Mouse (Mus musculus): Measurements from ENCODE around the gene Srrd. TPM values are rescaled to one million over a fixed set of nuclear protein-coding genes. Genes with fewer than 3 reads are reported as not detected.

The Srrd gene
- polyA plus RNA-seq, 1 experiment, result 32.3 TPM

DNA sequence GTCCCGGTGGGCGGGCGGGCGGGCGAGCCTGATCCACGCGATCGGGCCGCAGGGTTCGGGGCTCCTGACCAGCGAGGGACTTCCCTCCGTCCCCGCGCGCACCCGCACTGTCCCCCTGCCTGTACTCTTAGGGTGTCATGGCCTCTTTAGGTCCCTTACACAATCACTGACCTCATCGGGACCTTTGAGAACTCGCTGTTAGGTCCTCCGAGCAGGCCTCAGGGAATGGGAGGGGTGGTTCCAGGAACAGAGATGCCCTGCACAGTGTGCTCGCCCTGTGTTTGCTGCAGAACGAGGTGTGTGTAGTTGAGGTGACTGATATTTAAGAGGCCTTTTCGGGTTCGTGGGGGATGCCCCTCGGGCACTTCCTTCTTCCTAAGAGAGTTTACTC is 360 bp upstream of the Srrd start:
- peak overlapping the region; percentile 83 for H3K4me3 ChIP-seq (ENCODE audit: insufficient read depth, low read length)
- H3K27ac ChIP-seq (ENCODE audit: insufficient read depth, low read depth, low read length), result peak overlapping the region; percentile 27; the same call in 1 of the 2 replicates
- peaks cover 31% of the 10 kb centered on the region for H3K4me1 ChIP-seq (ENCODE audit: control insufficient read depth, insufficient read depth, low read length)
- no peak for TF ChIP-seq POLR2A (IDR thresholded peaks at IDR 0.05; ENCODE audit: borderline replicate concordance, low read depth, low read length)
- TF ChIP-seq CTCF (IDR thresholded peaks at IDR 0.05; ENCODE audit: low read depth, low read length), result no peak

DNA sequence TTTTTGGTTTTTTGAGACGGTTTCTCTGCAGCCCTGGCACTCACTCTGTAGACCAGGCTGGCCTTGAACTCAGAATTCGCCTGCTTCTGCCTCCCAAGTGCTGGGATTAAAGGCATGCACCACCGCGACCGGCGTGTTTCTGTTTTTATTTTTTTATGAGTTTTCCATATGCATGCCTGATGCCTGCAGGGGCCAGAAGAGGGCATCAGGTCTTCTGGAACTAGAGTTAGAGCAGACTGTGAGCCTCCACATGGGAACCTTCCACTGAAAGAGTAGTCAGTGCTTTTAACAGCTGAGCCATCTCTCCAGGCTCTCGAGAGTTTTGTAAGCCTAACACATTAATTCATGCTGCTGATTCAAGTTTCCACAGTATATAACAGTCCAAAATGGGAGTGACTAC is 3.6 kb downstream of the Srrd start:
- no peak for TF ChIP-seq CTCF (IDR thresholded peaks at IDR 0.05; ENCODE audit: low read depth, low read length)
- TF ChIP-seq POLR2A (IDR thresholded peaks at IDR 0.05; ENCODE audit: borderline replicate concordance, low read depth, low read length), result no peak
- Histone ChIP-seq H3K27ac (ENCODE audit: insufficient read depth, low read depth, low read length) (no peak overlapping the region), H3K4me3 (ENCODE audit: insufficient read depth, low read length) (no peak overlapping the region), H3K4me1 (ENCODE audit: control insufficient read depth, insufficient read depth, low read length) (peaks cover 24% of the 10 kb centered on the region)

DNA sequence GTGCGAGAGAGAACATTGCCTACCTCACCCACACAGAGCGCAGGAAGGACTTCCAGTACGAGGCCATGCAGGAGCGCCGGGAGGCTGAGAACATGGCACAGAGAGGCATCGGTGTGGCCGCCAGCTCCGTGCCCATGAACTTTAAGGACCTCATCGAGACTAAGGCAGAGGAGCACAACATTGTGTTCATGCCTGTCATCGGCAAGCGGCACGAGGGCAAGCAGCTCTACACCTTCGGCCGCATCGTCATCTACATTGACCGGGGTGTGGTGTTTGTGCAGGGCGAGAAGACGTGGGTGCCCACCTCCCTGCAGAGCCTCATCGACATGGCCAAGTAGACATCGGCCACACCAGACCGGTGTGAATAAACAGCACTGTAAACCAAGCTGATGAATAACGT is 5.8 kb downstream of the Srrd start:
- no peak overlapping the region for H3K27ac ChIP-seq (ENCODE audit: insufficient read depth, low read depth, low read length)
- H3K4me3 ChIP-seq (ENCODE audit: insufficient read depth, low read length), result no peak overlapping the region
- H3K4me1 ChIP-seq (ENCODE audit: control insufficient read depth, insufficient read depth, low read length), result peaks cover 16% of the 10 kb centered on the region
- TF ChIP-seq POLR2A (IDR thresholded peaks at IDR 0.05; ENCODE audit: borderline replicate concordance, low read depth, low read length) (no peak), CTCF (IDR thresholded peaks at IDR 0.05; ENCODE audit: low read depth, low read length) (no peak)

DNA sequence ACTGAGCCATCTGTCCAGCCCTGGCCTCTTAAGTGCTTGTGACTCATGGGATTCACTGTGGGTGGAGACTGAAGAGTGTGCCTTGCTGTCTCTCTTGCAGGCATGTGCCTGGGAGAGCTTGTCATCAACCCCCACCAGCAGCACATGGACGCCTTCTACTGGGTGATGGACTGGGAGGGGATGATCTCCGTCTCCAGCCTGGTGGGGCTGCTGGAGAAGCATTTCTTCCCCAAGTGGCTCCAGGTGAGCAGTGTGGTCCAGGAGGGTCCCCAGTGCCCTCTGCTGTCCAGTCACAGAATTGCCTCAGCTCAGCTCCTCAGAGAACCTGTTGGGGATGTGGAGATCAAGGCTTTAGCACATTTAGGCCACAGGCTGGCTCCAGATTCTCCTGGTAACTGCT is 7.4 kb downstream of the Srrd start:
- Histone ChIP-seq H3K4me3 (ENCODE audit: insufficient read depth, low read length) (no peak overlapping the region), H3K27ac (ENCODE audit: insufficient read depth, low read depth, low read length) (no peak overlapping the region), H3K4me1 (ENCODE audit: control insufficient read depth, insufficient read depth, low read length) (peaks cover 4% of the 10 kb centered on the region)
- TF ChIP-seq POLR2A (IDR thresholded peaks at IDR 0.05; ENCODE audit: borderline replicate concordance, low read depth, low read length) (no peak), CTCF (IDR thresholded peaks at IDR 0.05; ENCODE audit: low read depth, low read length) (peak; percentile 70)

DNA sequence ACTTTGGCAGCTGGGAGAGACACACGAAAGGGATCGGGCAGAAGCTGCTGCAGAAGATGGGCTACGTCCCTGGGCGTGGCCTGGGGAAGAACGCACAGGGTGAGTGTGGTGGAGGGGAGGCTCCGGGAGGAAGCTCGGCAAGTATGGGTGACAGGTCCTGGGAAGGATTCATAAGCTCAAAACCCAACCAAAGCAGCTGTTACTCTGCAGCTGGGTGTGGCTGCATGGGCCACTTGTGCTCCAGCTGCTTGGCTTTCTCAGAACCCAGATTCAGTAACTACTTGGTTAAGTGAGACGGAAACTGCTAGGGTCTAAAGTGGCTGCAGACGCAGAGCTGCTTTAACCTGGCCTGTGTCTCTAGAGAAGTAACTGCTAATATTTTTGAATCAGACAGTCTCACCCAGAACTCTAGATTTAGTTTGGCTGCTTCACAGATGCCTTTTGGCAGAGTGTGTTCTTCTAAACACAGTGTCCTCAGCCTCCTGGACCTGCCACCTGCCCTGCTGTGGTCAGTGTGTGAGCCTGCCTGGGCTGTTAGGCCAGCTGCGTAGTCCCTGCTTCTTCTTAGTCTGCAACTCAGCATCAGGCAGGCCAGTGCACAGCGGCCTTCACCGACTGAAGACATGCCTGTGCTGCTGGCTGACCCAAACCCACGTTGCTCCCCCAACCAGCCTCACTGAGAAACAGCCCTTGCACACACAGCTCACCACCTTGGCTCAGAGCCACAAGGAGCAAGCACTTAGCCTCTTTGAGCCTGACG is 12.9 kb downstream of the Srrd start:
- TF ChIP-seq CTCF (IDR thresholded peaks at IDR 0.05; ENCODE audit: low read depth, low read length) (no peak), POLR2A (IDR thresholded peaks at IDR 0.05; ENCODE audit: borderline replicate concordance, low read depth, low read length) (no peak)
- Histone ChIP-seq H3K27ac (ENCODE audit: insufficient read depth, low read depth, low read length) (no peak overlapping the region), H3K4me3 (ENCODE audit: insufficient read depth, low read length) (no peak overlapping the region), H3K4me1 (ENCODE audit: control insufficient read depth, insufficient read depth, low read length) (peaks cover 4% of the 10 kb centered on the region; the same call in 1 of the 2 replicates)

DNA sequence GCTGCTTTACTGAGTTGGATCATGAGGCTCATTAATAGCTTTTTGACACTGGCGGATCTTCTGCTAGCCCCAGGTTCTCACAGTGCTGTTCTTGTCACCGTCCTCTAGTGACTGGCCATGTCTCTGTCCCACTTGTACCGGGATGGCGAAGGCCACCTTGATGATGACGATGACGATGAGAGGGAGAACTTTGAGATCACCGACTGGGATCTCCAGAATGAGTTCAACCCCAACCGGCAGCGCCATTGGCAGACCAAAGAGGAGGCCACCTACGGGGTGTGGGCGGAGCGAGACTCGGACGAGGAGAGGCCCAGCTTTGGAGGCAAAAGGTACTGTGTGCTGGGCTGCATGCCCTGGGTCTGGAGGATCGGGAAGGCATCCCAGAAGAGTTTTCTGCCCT is 15.0 kb downstream of the Srrd start:
- TF ChIP-seq POLR2A (IDR thresholded peaks at IDR 0.05; ENCODE audit: borderline replicate concordance, low read depth, low read length) (no peak), CTCF (IDR thresholded peaks at IDR 0.05; ENCODE audit: low read depth, low read length) (no peak)
- Histone ChIP-seq H3K27ac (ENCODE audit: insufficient read depth, low read depth, low read length) (no peak overlapping the region), H3K4me1 (ENCODE audit: control insufficient read depth, insufficient read depth, low read length) (peaks cover 16% of the 10 kb centered on the region), H3K4me3 (ENCODE audit: insufficient read depth, low read length) (no peak overlapping the region)

DNA sequence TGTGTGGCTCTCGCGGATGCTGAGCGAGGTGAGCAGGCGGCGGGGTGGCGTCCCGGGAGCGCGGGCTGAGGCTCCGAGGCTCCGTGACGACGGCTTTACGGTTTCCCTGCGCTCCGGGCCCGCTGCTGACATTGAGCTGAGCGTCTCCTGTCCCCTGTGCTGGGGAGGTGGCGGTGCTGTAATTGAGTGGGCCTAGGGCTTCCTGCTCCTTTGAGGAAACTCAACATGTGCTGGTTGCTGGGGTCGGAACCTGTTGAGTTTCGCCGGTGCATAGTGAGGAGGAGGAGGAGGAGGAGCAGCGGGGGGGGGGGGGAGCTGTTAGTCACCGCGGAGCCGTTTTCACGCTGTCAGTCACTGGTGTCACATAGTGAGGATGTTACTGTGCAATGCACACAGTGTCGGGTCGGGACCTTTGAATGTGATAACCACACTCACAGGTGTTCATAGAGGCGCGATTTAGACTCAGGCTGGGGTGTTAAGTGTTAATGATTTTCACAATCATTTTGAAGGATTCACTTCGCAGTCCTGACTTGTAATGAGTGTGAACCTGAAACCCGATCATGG is 16.3 kb downstream of the Srrd start:
- H3K27ac ChIP-seq (ENCODE audit: insufficient read depth, low read depth, low read length), result peak overlapping the region; percentile 41; the same call in 1 of the 2 replicates
- TF ChIP-seq CTCF (IDR thresholded peaks at IDR 0.05; ENCODE audit: low read depth, low read length), result no peak
- TF ChIP-seq POLR2A (IDR thresholded peaks at IDR 0.05; ENCODE audit: borderline replicate concordance, low read depth, low read length), result no peak
- peaks cover 16% of the 10 kb centered on the region for H3K4me1 ChIP-seq (ENCODE audit: control insufficient read depth, insufficient read depth, low read length)
- H3K4me3 ChIP-seq (ENCODE audit: insufficient read depth, low read length), result peak overlapping the region; percentile 98

DNA sequence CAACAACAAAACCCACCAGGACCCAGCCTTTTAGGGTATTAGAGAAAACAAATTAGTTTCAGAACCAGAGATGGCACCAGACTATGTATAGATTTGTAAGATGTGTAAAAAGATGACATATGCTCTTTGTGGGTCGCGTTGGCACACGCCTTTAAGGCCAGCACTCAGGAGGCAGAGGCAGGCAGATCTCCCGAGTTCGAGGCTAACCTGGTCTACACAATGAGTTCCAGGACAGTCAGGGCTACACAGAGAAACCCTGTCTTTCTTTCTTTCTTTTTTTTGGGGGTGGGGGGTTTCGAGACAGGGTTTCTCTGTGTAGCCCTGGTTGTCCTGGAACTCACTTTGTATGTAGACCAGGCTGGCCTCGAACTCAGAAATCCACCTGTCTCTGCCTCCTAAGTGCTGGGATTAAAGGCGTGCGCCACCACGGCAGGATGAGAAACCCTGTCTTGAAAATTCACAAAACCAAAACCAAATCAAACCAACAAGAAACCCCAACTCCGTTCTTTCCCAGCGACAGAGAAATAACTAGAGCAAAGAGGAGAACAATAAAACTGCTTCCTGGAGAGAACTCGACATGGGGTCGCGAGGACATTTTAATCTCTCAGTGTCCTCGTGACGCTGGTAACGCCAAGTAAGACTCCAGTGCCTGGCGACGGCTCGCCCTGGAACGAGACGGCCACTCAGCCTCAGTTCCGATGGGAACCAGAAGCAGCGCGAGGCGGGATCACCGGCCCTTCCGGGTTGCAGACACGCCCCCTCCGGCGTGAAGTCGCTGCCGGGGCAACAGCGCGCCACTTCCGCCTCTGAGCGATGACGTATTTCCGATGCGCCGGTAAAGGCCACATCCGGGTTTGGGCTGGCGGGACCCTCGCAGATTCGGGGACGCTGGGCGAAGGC is 17.0 kb downstream of the Srrd start, which contains the start of gene Tfip11:
Gene Tfip11, plus strand, starts transcription at position 813 of the 900 bp plus-strand sequence.
- peak within 1 kb of the TSS; percentile 92 for H3K27ac ChIP-seq (ENCODE audit: insufficient read depth, low read depth, low read length)
- peaks cover 16% of the 10 kb centered on the region for H3K4me1 ChIP-seq (ENCODE audit: control insufficient read depth, insufficient read depth, low read length)
- TF ChIP-seq POLR2A (IDR thresholded peaks at IDR 0.05; ENCODE audit: borderline replicate concordance, low read depth, low read length) (no peak), CTCF (IDR thresholded peaks at IDR 0.05; ENCODE audit: low read depth, low read length) (no peak)
- H3K4me3 ChIP-seq (ENCODE audit: insufficient read depth, low read length), result peak within 1 kb of the TSS; percentile 98

DNA sequence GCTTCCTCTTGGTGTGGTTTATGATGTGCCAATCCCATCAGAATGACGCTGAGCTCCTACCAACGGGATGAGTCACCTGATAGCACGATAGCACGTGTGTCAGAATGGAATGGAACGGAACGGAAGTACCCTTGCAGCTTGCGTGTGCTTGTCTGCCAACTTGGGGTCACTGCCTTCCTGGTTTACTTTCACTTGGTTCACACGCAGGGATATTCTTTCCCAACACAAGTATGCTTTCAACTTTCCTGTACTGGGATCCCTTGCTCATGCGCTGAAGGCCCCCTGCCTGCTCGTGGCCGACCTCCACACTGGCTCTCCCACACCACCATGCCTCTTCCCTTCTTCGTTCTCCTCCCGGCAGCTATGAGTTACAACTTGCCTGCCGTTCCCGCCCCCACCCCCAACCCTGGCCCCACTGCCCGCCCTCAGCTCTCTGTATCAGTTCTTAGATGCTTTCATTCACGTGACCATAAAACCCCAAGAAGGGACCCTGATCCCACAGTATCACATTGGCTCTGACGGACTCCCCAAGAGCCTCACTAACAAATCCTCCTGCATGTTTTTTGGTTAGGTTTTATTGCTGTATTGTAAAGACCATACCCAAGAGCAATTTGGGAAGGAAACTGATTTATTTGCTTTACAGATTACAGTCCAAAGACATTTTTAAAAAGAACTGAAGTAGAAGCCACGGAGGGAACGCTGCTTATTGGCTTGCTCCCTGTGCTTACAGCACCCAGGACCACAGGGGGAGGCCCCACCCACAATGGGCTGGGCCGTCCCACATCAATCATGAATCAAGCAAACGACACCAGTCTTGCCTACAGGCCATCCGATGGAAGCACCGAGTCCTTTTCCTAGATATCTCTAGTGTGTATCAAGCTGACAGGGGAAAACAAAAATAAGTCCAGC is 17.9 kb downstream of the Srrd start:
- peak overlapping the region; percentile 92 for H3K27ac ChIP-seq (ENCODE audit: insufficient read depth, low read depth, low read length)
- TF ChIP-seq POLR2A (IDR thresholded peaks at IDR 0.05; ENCODE audit: borderline replicate concordance, low read depth, low read length) (no peak), CTCF (IDR thresholded peaks at IDR 0.05; ENCODE audit: low read depth, low read length) (no peak)
- H3K4me3 ChIP-seq (ENCODE audit: insufficient read depth, low read length), result peak overlapping the region; percentile 60
- H3K4me1 ChIP-seq (ENCODE audit: control insufficient read depth, insufficient read depth, low read length), result peaks cover 16% of the 10 kb centered on the region
